Mouse (Mus musculus): ENCODE results near the gene Eif2b2. TPM values are rescaled to one million over a fixed set of nuclear protein-coding genes. Genes with fewer than 3 reads are reported as not detected.

Eif2b2 gene
- total and polyA plus RNA-seq, 3 experiments = 150 to 193 TPM; not detected in 1

DNA sequence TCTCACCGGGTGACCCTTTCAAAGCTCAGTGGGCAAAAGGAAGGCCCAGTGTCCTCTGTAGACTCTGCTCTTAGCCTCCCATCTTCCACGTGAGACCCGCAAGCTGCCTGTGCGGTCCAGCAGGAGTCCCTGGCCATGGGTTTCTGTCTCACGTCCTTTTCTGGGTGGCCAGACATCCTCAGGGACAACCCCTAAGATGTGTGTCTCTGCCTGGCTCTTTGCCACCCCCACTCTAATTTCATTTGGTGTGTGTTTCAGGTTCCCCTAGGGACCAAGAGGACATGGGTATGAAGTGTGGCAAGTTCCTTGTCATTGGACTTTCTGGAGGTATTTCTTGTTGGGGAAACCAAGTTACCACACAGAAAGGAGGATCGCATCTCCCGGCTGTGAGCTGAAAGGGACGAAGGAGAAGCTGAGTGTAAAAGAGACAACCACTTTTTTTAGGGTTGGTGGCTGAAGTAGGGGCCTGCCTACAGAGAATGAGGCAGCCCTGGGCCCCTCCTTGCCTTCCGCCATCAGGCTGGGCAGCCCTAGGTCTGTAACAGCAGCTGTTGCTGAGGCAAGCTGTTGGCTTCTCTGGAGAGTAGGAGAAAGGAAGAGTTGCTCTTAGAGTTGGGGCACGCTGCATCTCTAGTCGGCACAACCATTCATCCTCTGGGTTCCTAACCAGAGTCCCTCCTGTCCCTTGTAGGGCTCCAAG is 25.2 kb upstream of the Eif2b2 start:
- Histone ChIP-seq H3K9me3 (replicated peaks; ENCODE audit: insufficient read depth, low read length) (no peaks in the 10 kb centered on the region), H3K27me3 (ENCODE audit: control insufficient read depth in 1 of 2, insufficient read depth in 2 of 2, low read length in 2 of 2) (peaks cover 2% of the 10 kb centered on the region in 2 experiments; a peak in 1 of 4 replicates), H3K9ac (ENCODE audit: control insufficient read depth, low read depth, low read length, poor library complexity, severe bottlenecking) (no peak overlapping the region), H3K79me2 (ENCODE audit: control insufficient read depth, insufficient read depth, low read length, poor library complexity) (no peaks in the 10 kb centered on the region), H3K4me3 (ENCODE audit: control insufficient read depth in 1 of 2, insufficient read depth in 1 of 2, low read depth in 2 of 2, low read length in 2 of 2) (no peak overlapping the region), H3K4me1 (ENCODE audit: control insufficient read depth in 1 of 2, insufficient read depth in 2 of 2, low read length in 2 of 2) (peaks cover 0 to 8% of the 10 kb centered on the region in 2 experiments; a peak in 3 of 4 replicates), H3K27ac (ENCODE audit: control insufficient read depth, low read depth, low read length) (no peak overlapping the region), H3K36me3 (ENCODE audit: control insufficient read depth in 1 of 2, insufficient read depth in 2 of 2, low read length in 2 of 2) (no peaks in the 10 kb centered on the region; a peak in 1 of 4 replicates)
- no peak for DNase-seq (ENCODE audit: low read depth, low spot score)
- TF ChIP-seq USF1 (IDR thresholded peaks at IDR 0.05; ENCODE audit: low read depth, low read length) = no peak
- TF ChIP-seq MEF2A (IDR thresholded peaks at IDR 0.05; ENCODE audit: extremely low read depth, insufficient replicate concordance, low read depth, low read length, poor library complexity, severe bottlenecking) = no peak
- TF ChIP-seq SIN3A (IDR thresholded peaks at IDR 0.05; ENCODE audit: low read length) = no peak
- TF ChIP-seq KAT2A (conservative IDR thresholded peaks at IDR 0.05; ENCODE audit: low read depth, low read length) = no peak
- TF ChIP-seq SMC3 (IDR thresholded peaks at IDR 0.05; ENCODE audit: low read depth, low read length) = no peak
- TF ChIP-seq MYB (IDR thresholded peaks at IDR 0.05; ENCODE audit: low read depth, low read length) = no peak
- no peak for TF ChIP-seq ZNF384 (IDR thresholded peaks at IDR 0.05; ENCODE audit: low read depth, low read length)
- TF ChIP-seq MXI1 (IDR thresholded peaks at IDR 0.05; ENCODE audit: low read depth, low read length) = no peak
- TF ChIP-seq ETS1 (IDR thresholded peaks at IDR 0.05; ENCODE audit: low read depth, low read length) = no peak
- TF ChIP-seq BHLHE40 (IDR thresholded peaks at IDR 0.05; ENCODE audit: borderline replicate concordance, low read depth, low read length) = no peak
- TF ChIP-seq POLR2AphosphoS5 (IDR thresholded peaks at IDR 0.05; ENCODE audit: borderline replicate concordance, low read depth, low read length) = no peak
- no peak for TF ChIP-seq E2F4 (IDR thresholded peaks at IDR 0.05; ENCODE audit: borderline replicate concordance, low read depth, low read length)

DNA sequence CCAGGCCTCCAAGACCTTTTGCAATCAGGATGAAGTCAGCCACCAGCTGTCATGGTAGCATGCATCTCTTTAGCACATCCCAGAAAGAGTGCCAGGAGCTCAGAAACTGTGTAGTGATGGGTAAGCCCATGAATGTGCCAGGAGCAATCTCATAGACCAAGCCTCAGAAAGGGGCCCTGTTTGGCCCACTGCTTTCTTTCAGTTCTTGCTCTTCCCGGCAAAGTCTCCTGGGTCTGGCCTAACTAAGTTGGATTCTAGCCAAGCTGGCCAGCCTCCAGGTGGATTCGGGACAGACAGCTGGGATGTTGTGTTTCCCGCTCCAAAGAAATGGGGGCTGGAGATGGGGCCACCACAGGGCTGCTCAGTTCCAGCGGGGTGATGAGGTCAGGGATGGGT is 24.7 kb upstream of the Eif2b2 start:
- DNase-seq (ENCODE audit: low read depth, low spot score) = no peak
- H3K27me3 ChIP-seq (ENCODE audit: control insufficient read depth in 1 of 2, insufficient read depth in 2 of 2, low read length in 2 of 2) = peaks cover 2% of the 10 kb centered on the region in 2 experiments; a peak in 1 of 4 replicates
- no peaks in the 10 kb centered on the region for H3K79me2 ChIP-seq (ENCODE audit: control insufficient read depth, insufficient read depth, low read length, poor library complexity)
- H3K36me3 ChIP-seq (ENCODE audit: control insufficient read depth in 1 of 2, insufficient read depth in 2 of 2, low read length in 2 of 2) = no peaks in the 10 kb centered on the region; a peak in 1 of 4 replicates
- H3K9ac ChIP-seq (ENCODE audit: control insufficient read depth, low read depth, low read length, poor library complexity, severe bottlenecking) = no peak overlapping the region
- TF ChIP-seq POLR2AphosphoS2 (IDR thresholded peaks at IDR 0.05; ENCODE audit: low read length) (no peak), TBP (IDR thresholded peaks at IDR 0.05; ENCODE audit: low read depth, low read length) (no peak), SIN3A (IDR thresholded peaks at IDR 0.05; ENCODE audit: low read length) (no peak), JUND (IDR thresholded peaks at IDR 0.05; ENCODE audit: low read depth, low read length) (no peak), ZC3H11A (IDR thresholded peaks at IDR 0.05; ENCODE audit: low read depth, low read length) (no peak), GATA1 (IDR thresholded peaks at IDR 0.05; ENCODE audit: low read depth, low read length) (no peak), USF1 (IDR thresholded peaks at IDR 0.05; ENCODE audit: low read depth, low read length) (no peak), E2F4 (IDR thresholded peaks at IDR 0.05; ENCODE audit: borderline replicate concordance, low read depth, low read length) (no peak), CHD1 (IDR thresholded peaks at IDR 0.05; ENCODE audit: low read depth, low read length) (no peak), TCF12 (IDR thresholded peaks at IDR 0.05; ENCODE audit: low read depth, low read length) (no peak), NRF1 (IDR thresholded peaks at IDR 0.05; ENCODE audit: insufficient read depth, low read depth, low read length, poor library complexity, severe bottlenecking) (no peak), ELF1 (IDR thresholded peaks at IDR 0.05; ENCODE audit: low read depth, low read length) (no peak), POLR2AphosphoS5 (IDR thresholded peaks at IDR 0.05; ENCODE audit: borderline replicate concordance, low read depth, low read length) (no peak), MAX (IDR thresholded peaks at IDR 0.05; ENCODE audit: low read length) (no peak), SMC3 (IDR thresholded peaks at IDR 0.05; ENCODE audit: low read depth, low read length) (no peak), ZKSCAN1 (IDR thresholded peaks at IDR 0.05; ENCODE audit: low read depth, low read length) (no peak), CTCF (IDR thresholded peaks at IDR 0.05 in 2 of 3, conservative IDR thresholded peaks at IDR 0.05 in 1 of 3; ENCODE audit: control insufficient read depth in 1 of 3, insufficient read depth in 1 of 3, low read depth in 2 of 3, low read length in 3 of 3, poor library complexity in 1 of 3, severe bottlenecking in 1 of 3) (no peak)
- no peak overlapping the region for H3K4me3 ChIP-seq (ENCODE audit: control insufficient read depth in 1 of 2, insufficient read depth in 1 of 2, low read depth in 2 of 2, low read length in 2 of 2)
- H3K9me3 ChIP-seq (replicated peaks; ENCODE audit: insufficient read depth, low read length) = no peaks in the 10 kb centered on the region
- no peak overlapping the region for H3K27ac ChIP-seq (ENCODE audit: control insufficient read depth, low read depth, low read length)
- H3K4me1 ChIP-seq (ENCODE audit: control insufficient read depth in 1 of 2, insufficient read depth in 2 of 2, low read length in 2 of 2) = peaks cover 0 to 8% of the 10 kb centered on the region in 2 experiments; a peak in 3 of 4 replicates
